Mouse (Mus musculus) C3H10T1/2 (cell line): ENCODE data around the gene Gm10097. TPM values are rescaled to one million over a fixed set of nuclear protein-coding genes. Genes with fewer than 3 reads are reported as not detected.

Source experiments
- polyA plus RNA-seq, 2 experiments: library from polyadenylated mRNA; unstranded; fragments of >200 nt; fragmentation: generic; extraction: Trizol; gene quantifications; one replicate each; pipeline ENCODE4 v1.2.1; 2012; ENCODE audit warnings: missing spikeins in 2 of 2

Gm10097 gene
- polyA plus RNA-seq, result under 1 TPM in 1 of 2 experiments, not detected in 1; 0.02 TPM

GRCm38 (mm10) chr10:5068676-5069265, at the start of gene Gm10097:
Gene Gm10097, plus strand, starts transcription at chr10:5069192.

